In genomic region chr16:72411669-72412270, GRCm38 (mm10) we compare ENCODE assay signal across 20 mouse cellular contexts.
A peak's percentile ranks its signal among the peaks of the same experiment; 100 is the strongest.
DNase-seq lines count a peak whose midpoint lies in the region; ATAC-seq lines count a peak whose summit lies in the region.
"Had no signal": no experiment of that assay in that cellular context is flagged by ENCODE, and none has a peak within 500 bp of the region (broad histone marks: within the 10 kb centered on the region; RNA-seq: fewer than 3 reads in every experiment).

No protein-coding gene starts in this region.

- H3K27me3 ChIP-seq in limb, embryonic 11.5 days (ENCODE audit: control insufficient read depth, insufficient read depth, low read length), result no peaks in the 10 kb centered on the region
- H3K27me3 ChIP-seq in limb, embryonic 10.5 days (ENCODE audit: low read depth, poor library complexity, severe bottlenecking), result no peaks in the 10 kb centered on the region
- no peaks in the 10 kb centered on the region for H3K27me3 ChIP-seq in neural tube, embryonic 11.5 days (ENCODE audit: control insufficient read depth, insufficient read depth, low read length)
- H3K27me3 ChIP-seq: embryonic facial prominence, embryonic 15.5 days; heart, embryonic 13.5 days; hindbrain, embryonic 12.5 days had no signal

- no peak overlapping the region for H3K4me3 ChIP-seq in limb, embryonic 11.5 days (ENCODE audit: low read depth, low read length)
- no peak overlapping the region for H3K4me3 ChIP-seq in limb, embryonic 10.5 days
- H3K4me3 ChIP-seq in neural tube, embryonic 11.5 days (ENCODE audit: low read depth, low read length), result no peak overlapping the region
- H3K4me3 ChIP-seq: embryonic facial prominence, embryonic 15.5 days; erythroblast, embryonic 14.5 days; forebrain, embryonic 10.5 days; heart, embryonic 13.5 days; hindbrain, embryonic 12.5 days had no signal

- DNase-seq in embryo, embryonic 10.5 days (ENCODE audit: low spot score), result peak; percentile 30
- no peak for DNase-seq in embryo, embryonic 11 days
- no peak for DNase-seq in limb, embryonic 11.5 days (ENCODE audit: low spot score)
- no peak for DNase-seq in limb, embryonic 10.5 days (ENCODE audit: low spot score)
- peak; percentile 27 for DNase-seq in neural tube, embryonic 11.5 days (ENCODE audit: low spot score)
- no peak for DNase-seq in neural tube, embryonic 10.5 days (ENCODE audit: extremely low spot score, low spot score)
- no peak for DNase-seq in frontal cortex, postnatal 25 days (ENCODE audit: low spot score in 2 of 2)
- DNase-seq: adrenal gland, postnatal 10 days; cerebellum, adult 11 months; cerebellum, adult 8-10 months; cerebellum, postnatal 14 days; gastrocnemius, postnatal 36 days; heart, adult 11 months; heart, postnatal 36 days had no signal

- no peaks in the 10 kb centered on the region for H3K9me3 ChIP-seq in limb, embryonic 11.5 days (ENCODE audit: control insufficient read depth, low read length)
- H3K9me3 ChIP-seq in limb, embryonic 10.5 days (replicated peaks), result no peaks in the 10 kb centered on the region
- H3K9me3 ChIP-seq in neural tube, embryonic 11.5 days (ENCODE audit: control insufficient read depth, low read length), result no peaks in the 10 kb centered on the region
- H3K9me3 ChIP-seq: embryonic facial prominence, embryonic 15.5 days; forebrain, embryonic 10.5 days; hindbrain, embryonic 12.5 days had no signal

- H3K9ac ChIP-seq in limb, embryonic 11.5 days (ENCODE audit: low read length), result no peak overlapping the region
- H3K9ac ChIP-seq in neural tube, embryonic 11.5 days (ENCODE audit: low read length), result no peak overlapping the region
- H3K9ac ChIP-seq: embryonic facial prominence, embryonic 15.5 days; heart, embryonic 13.5 days; hindbrain, embryonic 12.5 days had no signal

- H3K36me3 ChIP-seq in limb, embryonic 11.5 days (ENCODE audit: control insufficient read depth, insufficient read depth, low read length), result no peaks in the 10 kb centered on the region
- H3K36me3 ChIP-seq in limb, embryonic 10.5 days, result no peaks in the 10 kb centered on the region
- no peaks in the 10 kb centered on the region for H3K36me3 ChIP-seq in neural tube, embryonic 11.5 days (ENCODE audit: control insufficient read depth, insufficient read depth, low read length)
- H3K36me3 ChIP-seq: embryonic facial prominence, embryonic 15.5 days; forebrain, embryonic 10.5 days; hindbrain, embryonic 12.5 days had no signal

- peak; percentile 65; the same call in 1 of the 2 replicates for ATAC-seq in limb, embryonic 11.5 days (ENCODE audit: insufficient number of reproducible peaks, low FRiP score, low TSS enrichment, low read depth)
- 0 out of 2 replicates have a peak, but pooled peaks have one; percentile 27 for ATAC-seq in neural tube, embryonic 11.5 days (ENCODE audit: insufficient read depth, low FRiP score, low TSS enrichment)
- ATAC-seq: forebrain, embryonic 14.5 days had no signal

- H3K27ac ChIP-seq in limb, embryonic 11.5 days (replicated peaks; ENCODE audit: low read depth, low read length), result no peak overlapping the region
- no peak overlapping the region for H3K27ac ChIP-seq in limb, embryonic 10.5 days
- no peak overlapping the region for H3K27ac ChIP-seq in neural tube, embryonic 11.5 days (ENCODE audit: low read depth, low read length)
- H3K27ac ChIP-seq: embryonic facial prominence, embryonic 15.5 days; forebrain, embryonic 10.5 days; heart, embryonic 13.5 days; hindbrain, embryonic 12.5 days had no signal

- H3K4me2 ChIP-seq in limb, embryonic 11.5 days (ENCODE audit: low read depth, severe bottlenecking), result no peak overlapping the region
- no peak overlapping the region for H3K4me2 ChIP-seq in neural tube, embryonic 11.5 days (ENCODE audit: low read depth)
- H3K4me2 ChIP-seq: embryonic facial prominence, embryonic 15.5 days; heart, embryonic 13.5 days; hindbrain, embryonic 12.5 days had no signal

- 36% methylated on average over 5 of the region's 5 CpGs for WGBS in limb, embryonic 11.5 days
- WGBS in limb, embryonic 10.5 days, result 51% methylated on average over 5 of the region's 5 CpGs
- 32% methylated on average over 5 of the region's 5 CpGs for WGBS in neural tube, embryonic 11.5 days

- H3K4me1 ChIP-seq in limb, embryonic 11.5 days (ENCODE audit: control insufficient read depth, insufficient read depth, low read length), result no peaks in the 10 kb centered on the region
- H3K4me1 ChIP-seq in limb, embryonic 10.5 days, result peaks cover 16% of the 10 kb centered on the region
- H3K4me1 ChIP-seq in neural tube, embryonic 11.5 days (ENCODE audit: control insufficient read depth, insufficient read depth, low read length), result peaks cover 7% of the 10 kb centered on the region; the same call in 1 of the 2 replicates
- H3K4me1 ChIP-seq: embryonic facial prominence, embryonic 15.5 days had no signal

Comparison
In these comparisons a context has a peak if more than half of its experiments do, and no peak if none do; other contexts are left out.
1. DNase-seq: peak in embryo, embryonic 10.5 days (single experiment) and neural tube, embryonic 11.5 days (single experiment); none in embryo, embryonic 11 days (single experiment), limb, embryonic 11.5 days (single experiment), limb, embryonic 10.5 days (single experiment), neural tube, embryonic 10.5 days (single experiment) and frontal cortex, postnatal 25 days (0 of 2).